Mouse (Mus musculus) ES-Bruce4 (cell line): Measurements from ENCODE around the gene Tmem38b. TPM values are rescaled to one million over a fixed set of nuclear protein-coding genes. Genes with fewer than 3 reads are reported as not detected.

Experiments
- H3K27ac ChIP-seq: 2 replicates; pipeline ENCODE4 v1.5.1; 2012; ENCODE audit warnings: low read length, inconsistent platforms; ENCODE audit not compliant: insufficient read depth
- H3K27me3 ChIP-seq: 2 replicates; pipeline ENCODE4 v1.6.1; 2012; ENCODE audit warnings: mild to moderate bottlenecking, low read length, inconsistent platforms; ENCODE audit not compliant: control insufficient read depth, poor library complexity, insufficient read depth, severe bottlenecking
- H3K36me3 ChIP-seq: 2 replicates; pipeline ENCODE4 v1.6.1; 2012; ENCODE audit warnings: inconsistent platforms, mild to moderate bottlenecking, low read length, moderate library complexity; ENCODE audit not compliant: control insufficient read depth, poor library complexity, insufficient read depth, severe bottlenecking
- H3K4me1 ChIP-seq: one replicate; pipeline ENCODE4 v1.8.1; 2011; ENCODE audit warnings: low read length; ENCODE audit not compliant: control insufficient read depth, insufficient read depth
- H3K4me3 ChIP-seq: 2 replicates; pipeline ENCODE4 v1.5.1; 2011; ENCODE audit warnings: low read depth, mild to moderate bottlenecking, low read length
- H3K9ac ChIP-seq: 2 replicates; pipeline ENCODE4 v1.6.1; 2012; ENCODE audit warnings: low read depth, mild to moderate bottlenecking, inconsistent platforms; ENCODE audit not compliant: poor library complexity, severe bottlenecking
- H3K9me3 ChIP-seq: replicated peaks from 2 replicates; pipeline ENCODE4 v1.6.1; 2012; ENCODE audit warnings: mild to moderate bottlenecking, low read length, inconsistent platforms; ENCODE audit not compliant: control insufficient read depth, poor library complexity, insufficient read depth, severe bottlenecking
- CTCF ChIP-seq: IDR thresholded peaks from one replicate; pipeline ENCODE4 v1.8.1; 2011; ENCODE audit warnings: low read depth, low read length
- EP300 ChIP-seq: IDR thresholded peaks from 2 replicates; pipeline ENCODE4 v1.6.1; 2011; ENCODE audit warnings: low read depth, low read length; ENCODE audit not compliant: insufficient read depth
- POLR2A ChIP-seq: IDR thresholded peaks from one replicate; pipeline ENCODE4 v1.8.1; 2011; ENCODE audit warnings: low read length; ENCODE audit not compliant: insufficient read depth
- polyA plus RNA-seq: library from polyadenylated mRNA; stranded (reverse); fragments of >200 nt; gene quantifications from 2 replicates; pipeline ENCODE4 v1.2.4, GENCODE M21; 2011; ENCODE audit warnings: low read depth; ENCODE audit not compliant: missing spikeins, insufficient read depth, insufficient read length

Tmem38b gene
- polyA plus RNA-seq, 1 experiment = 24.7 TPM

GRCm38 (mm10) chr4:53789346-53789745, 36.5 kb upstream of the Tmem38b start:
- no peak overlapping the region for H3K9ac ChIP-seq
- no peaks in the 10 kb centered on the region for H3K27me3 ChIP-seq
- TF ChIP-seq CTCF (no peak), EP300 (peak; percentile 98), POLR2A (no peak)
- H3K4me1 ChIP-seq = no peaks in the 10 kb centered on the region
- no peak overlapping the region for H3K27ac ChIP-seq
- H3K36me3 ChIP-seq = no peaks in the 10 kb centered on the region
- no peak overlapping the region for H3K4me3 ChIP-seq
- H3K9me3 ChIP-seq = no peaks in the 10 kb centered on the region

- Histone ChIP-seq H3K9me3 (no peaks in the 10 kb centered on the region), H3K4me1 (no peaks in the 10 kb centered on the region), H3K4me3 (no peak overlapping the region), H3K27ac (no peak overlapping the region), H3K27me3 (no peaks in the 10 kb centered on the region; the same call in 1 of the 2 replicates), H3K9ac (no peak overlapping the region), H3K36me3 (no peaks in the 10 kb centered on the region)
- TF ChIP-seq EP300 = no peak
- TF ChIP-seq POLR2A = no peak
- TF ChIP-seq CTCF = no peak
Observed at GRCm38 (mm10) chr4:53794257-53794966, 31.4 kb upstream of the Tmem38b start.

GRCm38 (mm10) chr4:53795086-53795485, 30.8 kb upstream of the Tmem38b start:
- Histone ChIP-seq H3K4me1 (no peaks in the 10 kb centered on the region), H3K4me3 (no peak overlapping the region), H3K36me3 (no peaks in the 10 kb centered on the region), H3K27ac (no peak overlapping the region), H3K27me3 (no peaks in the 10 kb centered on the region; the same call in 1 of the 2 replicates), H3K9me3 (no peaks in the 10 kb centered on the region), H3K9ac (no peak overlapping the region)
- TF ChIP-seq CTCF (no peak), EP300 (no peak), POLR2A (no peak)

- Histone ChIP-seq H3K4me3 (no peak overlapping the region), H3K27me3 (no peaks in the 10 kb centered on the region; the same call in 1 of the 2 replicates), H3K27ac (no peak overlapping the region), H3K9ac (no peak overlapping the region), H3K36me3 (no peaks in the 10 kb centered on the region), H3K9me3 (no peaks in the 10 kb centered on the region), H3K4me1 (no peaks in the 10 kb centered on the region)
- TF ChIP-seq EP300 (no peak), POLR2A (no peak), CTCF (no peak)
Observed at GRCm38 (mm10) chr4:53795706-53796105, 30.1 kb upstream of the Tmem38b start.

GRCm38 (mm10) chr4:53796865-53797772, 28.7 kb upstream of the Tmem38b start:
- Histone ChIP-seq H3K9ac (no peak overlapping the region), H3K4me3 (no peak overlapping the region), H3K27me3 (no peaks in the 10 kb centered on the region; the same call in 1 of the 2 replicates), H3K27ac (no peak overlapping the region), H3K36me3 (no peaks in the 10 kb centered on the region), H3K4me1 (no peaks in the 10 kb centered on the region), H3K9me3 (peaks cover under 1% of the 10 kb centered on the region; the same call in 1 of the 2 replicates)
- TF ChIP-seq POLR2A (no peak), CTCF (no peak), EP300 (no peak)
